Comparison of ENCODE assay signal across 17 mouse cellular contexts in the genomic region with DNA sequence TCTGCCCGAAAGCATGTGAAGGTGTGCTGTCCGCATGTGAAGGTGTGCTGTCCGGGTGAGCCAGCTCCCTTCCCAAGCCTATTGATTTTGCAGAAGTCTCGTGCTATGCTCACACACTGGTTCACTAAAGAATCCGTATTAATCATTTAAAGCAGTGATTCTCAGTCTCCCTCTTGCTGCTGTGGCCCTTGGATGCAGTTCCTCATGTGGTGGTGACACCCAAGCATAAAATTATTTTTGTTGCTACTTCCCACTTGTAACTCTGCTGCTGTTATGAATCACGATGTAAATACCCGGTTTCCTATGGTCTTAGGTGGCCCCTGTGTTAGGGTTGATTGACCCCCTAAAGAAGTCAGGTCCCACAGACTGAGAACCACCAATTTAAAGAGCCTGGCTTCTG. TPM values are rescaled to one million over a fixed set of nuclear protein-coding genes. Genes with fewer than 3 reads are reported as not detected.
DNase-seq lines count a peak whose midpoint lies in the region; ATAC-seq lines count a peak whose summit lies in the region.
"Had no signal": no experiment of that assay in that cellular context is flagged by ENCODE, and none has a peak within 500 bp of the region (broad histone marks: within the 10 kb centered on the region; RNA-seq: fewer than 3 reads in every experiment).

No protein-coding gene starts in this region.

- DNase-seq in A20 (ENCODE audit: low read depth, low spot score): peak; percentile 55
- DNase-seq in cerebellum, postnatal 4 days (ENCODE audit: low spot score in 2 of 2): no peak
- DNase-seq: adrenal gland, adult 2 months; adrenal gland, postnatal 10 days; adrenal gland, postnatal 25 days; cerebellum, adult 11 months; cerebellum, adult 18-20 months; cerebellum, adult 8-10 months; cerebellum, adult 9-11 months; cerebellum, postnatal 14 days; cerebellum, postnatal 36 days; embryo, embryonic 11 days had no signal

- peak; percentile 52 for ATAC-seq in granulocyte monocyte progenitor cell, adult 5-6 weeks (replicated peaks; ENCODE audit: poor library complexity, severe bottlenecking)
- ATAC-seq in megakaryocyte progenitor cell, adult 5-6 weeks (replicated peaks; ENCODE audit: poor library complexity): 0 out of 2 replicates have a peak, but pooled peaks have one; percentile 17
- no peak for ATAC-seq in inflammation-experienced regulatory T-cells, adult 6 months
- ATAC-seq: forebrain, embryonic 14.5 days; forebrain, embryonic 16.5 days had no signal

RNA-seq across cellular contexts. Expression of gene Emb, which starts 55.7 kb away (rescaled TPM):
- 367 and 442 TPM in 2 replicates for total RNA-seq in granulocyte monocyte progenitor cell, adult 5-6 weeks (2014; fragmentation: Nextera tagmentation)
- total RNA-seq in granulocyte monocyte progenitor cell, adult 5-6 weeks (2017): 642 and 682 TPM in 2 replicates
- total RNA-seq in megakaryocyte progenitor cell, adult 5-6 weeks (2015): 420 and 495 TPM in 2 replicates
- total RNA-seq in megakaryocyte progenitor cell, adult 5-6 weeks (2017): 530 and 572 TPM in 2 replicates
- polyA plus RNA-seq in inflammation-experienced regulatory T-cells, adult 6 months (2017; shearing (Covaris generic)): 100 to 1,000 TPM; 155 to 201 (median 196) TPM
